Mouse (Mus musculus) midbrain, embryonic 16.5 days (tissue): ENCODE measurements at regions not wholly inside any gene's neighbourhood (a gene's known extent, or its start where the extent isn't known, plus 50 kb on each side); places are given as distances from the start of the nearest gene placed in this dataset.

Experiments used
- ATAC-seq: fragments of 200-750 bp; cut with Nextera tagmentation; 2 replicates; pipeline ENCODE4 v1.8.0; 2017; ENCODE audit warnings: moderate TSS enrichment
- H3K27ac ChIP-seq: fragments of 300-500 bp; sonication (generic); 2 replicates; pipeline ENCODE4 v1.5.1; 2014; ENCODE audit warnings: mild to moderate bottlenecking, low read length, mixed read lengths
- H3K27me3 ChIP-seq: fragments of 300-500 bp; sonication (generic); 2 replicates; pipeline ENCODE4 v1.6.1; 2014; ENCODE audit warnings: low read depth, low read length, mixed read lengths; ENCODE audit not compliant: control insufficient read depth, insufficient read depth
- H3K36me3 ChIP-seq: fragments of 300-500 bp; sonication (generic); 2 replicates; pipeline ENCODE4 v1.6.1; 2014; ENCODE audit warnings: mild to moderate bottlenecking, low read length, moderate library complexity, mixed read lengths; ENCODE audit not compliant: control insufficient read depth, insufficient read depth
- H3K4me1 ChIP-seq: fragments of 300-500 bp; sonication (generic); 2 replicates; pipeline ENCODE4 v1.6.1; 2014; ENCODE audit warnings: mild to moderate bottlenecking, low read length, mixed read lengths; ENCODE audit not compliant: control insufficient read depth, insufficient read depth
- H3K4me2 ChIP-seq: fragments of 300-500 bp; sonication (generic); 2 replicates; pipeline ENCODE4 v1.6.1; 2014; ENCODE audit warnings: mild to moderate bottlenecking, low read length, mixed read lengths
- H3K4me3 ChIP-seq: fragments of 300-500 bp; sonication (generic); 2 replicates; pipeline ENCODE4 v1.5.1; 2014; ENCODE audit warnings: low read depth, mild to moderate bottlenecking, low read length, moderate library complexity, mixed read lengths
- H3K9ac ChIP-seq: fragments of 300-500 bp; sonication (generic); 2 replicates; pipeline ENCODE4 v1.6.1; 2014; ENCODE audit warnings: low read depth, low read length, mixed read lengths
- H3K9me3 ChIP-seq: fragments of 300-500 bp; sonication (generic); replicated peaks from 2 replicates; pipeline ENCODE4 v1.6.1; 2014; ENCODE audit warnings: mild to moderate bottlenecking, low read length, mixed read lengths; ENCODE audit not compliant: control insufficient read depth, poor library complexity, severe bottlenecking
- WGBS: fragments of 180-500 bp; shearing (Covaris S2); extraction: QIAGEN DNeasy Blood & Tissue Kit; methylation state at CpG from one replicate; pipeline ENCODE4 v1.1.7; 2014; 5-methylcytosine and 5-hydroxymethylcytosine counted together

GRCm38 (mm10) chr1:109471671-109472070, 510.6 kb upstream of the Cdh7 start:
- Histone ChIP-seq H3K36me3 (no peaks in the 10 kb centered on the region), H3K27ac (no peak overlapping the region), H3K4me2 (no peak overlapping the region), H3K27me3 (no peaks in the 10 kb centered on the region), H3K9ac (no peak overlapping the region), H3K4me1 (no peaks in the 10 kb centered on the region), H3K9me3 (no peaks in the 10 kb centered on the region), H3K4me3 (no peak overlapping the region)
- no peak for ATAC-seq
- WGBS = 70% methylated on average over 3 of the region's 3 CpGs

GRCm38 (mm10) chr1:109481387-109481786, 500.8 kb upstream of the Cdh7 start:
- ATAC-seq = no peak

DNA sequence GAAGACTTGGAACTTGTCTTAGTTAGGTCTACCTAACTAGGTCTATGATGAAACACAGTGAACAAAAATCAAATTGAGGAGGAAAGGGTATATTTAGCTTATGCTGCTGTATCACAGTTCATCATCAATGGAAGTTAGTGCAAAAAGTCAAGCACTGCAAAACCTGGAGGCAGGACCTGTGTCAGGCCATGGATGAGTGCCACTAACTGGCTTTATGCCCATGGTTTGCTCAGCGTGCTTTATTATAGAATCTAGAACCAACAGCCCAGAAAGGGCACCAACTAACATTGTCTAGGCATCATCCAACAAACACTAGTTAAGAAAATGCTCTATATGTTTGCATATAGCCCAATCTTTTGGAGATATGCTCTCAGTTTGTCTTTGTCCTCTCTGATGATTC, 486.3 kb upstream of the Cdh7 start:
- ATAC-seq = no peak
- no peaks in the 10 kb centered on the region for H3K27me3 ChIP-seq
- H3K9ac ChIP-seq = no peak overlapping the region
- 76% methylated on average over 1 of the region's 1 CpGs for WGBS
- H3K27ac ChIP-seq = no peak overlapping the region
- H3K4me1 ChIP-seq = no peaks in the 10 kb centered on the region
- H3K4me3 ChIP-seq = no peak overlapping the region
- H3K4me2 ChIP-seq = no peak overlapping the region
- H3K36me3 ChIP-seq = no peaks in the 10 kb centered on the region
- no peaks in the 10 kb centered on the region for H3K9me3 ChIP-seq

More at GRCm38 (mm10) chr1:109481387-109481786, 500.8 kb upstream of the Cdh7 start:
- Histone ChIP-seq H3K4me3 (no peak overlapping the region), H3K27me3 (no peaks in the 10 kb centered on the region), H3K36me3 (no peaks in the 10 kb centered on the region), H3K9ac (no peak overlapping the region), H3K4me1 (no peaks in the 10 kb centered on the region), H3K9me3 (no peaks in the 10 kb centered on the region), H3K4me2 (no peak overlapping the region), H3K27ac (no peak overlapping the region)
- WGBS = 73% methylated on average over 3 of the region's 3 CpGs

- Histone ChIP-seq H3K27me3 (no peaks in the 10 kb centered on the region), H3K27ac (no peak overlapping the region), H3K9me3 (no peaks in the 10 kb centered on the region), H3K9ac (no peak overlapping the region), H3K36me3 (no peaks in the 10 kb centered on the region), H3K4me3 (no peak overlapping the region), H3K4me2 (no peak overlapping the region), H3K4me1 (no peaks in the 10 kb centered on the region)
- ATAC-seq = no peak
- 90% methylated on average over 1 of the region's 1 CpGs for WGBS
These were observed 469.5 kb upstream of the Cdh7 start for GRCm38 (mm10) chr1:109512632-109513259.

- no peak overlapping the region for H3K4me3 ChIP-seq
- H3K36me3 ChIP-seq = no peaks in the 10 kb centered on the region
- WGBS = 13% methylated on average over 1 of the region's 1 CpGs
- no peaks in the 10 kb centered on the region for H3K9me3 ChIP-seq
- no peak overlapping the region for H3K9ac ChIP-seq
- no peak overlapping the region for H3K4me2 ChIP-seq
- ATAC-seq = peak; percentile 72
- no peaks in the 10 kb centered on the region for H3K4me1 ChIP-seq
- no peaks in the 10 kb centered on the region for H3K27me3 ChIP-seq
- no peak overlapping the region for H3K27ac ChIP-seq
These were observed 467.9 kb upstream of the Cdh7 start for GRCm38 (mm10) chr1:109514375-109514774.
